Mouse (Mus musculus) heart, postnatal 14 days (tissue): ENCODE data around the gene Zfp940. TPM values are rescaled to one million over a fixed set of nuclear protein-coding genes. Genes with fewer than 3 reads are reported as not detected.
"Not testable (repeated sequence)": the region's sequence is repeated elsewhere in the genome, so short reads cannot be mapped to it uniquely, and the experiment has no call there.

Source experiments
- DNase-seq, 2 experiments: peaks; one replicate each; pipeline ENCODE4 v3.0.0; 2021 to 2022
- intact Hi-C: fragments of 180-260 bp; cut with DNase I; formaldehyde crosslinking; loops from one replicate; pipeline ENCODE4 v1.15.1; 2025
- long read RNA-seq, 2 experiments: library from polyadenylated mRNA; stranded (forward); transcript quantifications; one replicate each; pipeline ENCODE4 v2.0.0; 2021
- total RNA-seq, 2 experiments: library from RNA; stranded (reverse); gene quantifications; 2 replicates each; pipeline ENCODE4 v1.2.3; 2021

Zfp940 gene
- 1 to 10 TPM in 1 of 2 experiments, under 1 TPM in 1; 0.83 to 1.5 TPM for total RNA-seq
- long read RNA-seq, experiment 1, partial matches to known transcripts = 0 of 1 reads
- long read RNA-seq, experiment 1, other reads (novel, unspliced or antisense) = 1 of 1 reads
- long read RNA-seq, experiment 2, partial matches to known transcripts = 0 of 1 reads
- long read RNA-seq, experiment 2, other reads (novel, unspliced or antisense) = 1 of 1 reads

DNA sequence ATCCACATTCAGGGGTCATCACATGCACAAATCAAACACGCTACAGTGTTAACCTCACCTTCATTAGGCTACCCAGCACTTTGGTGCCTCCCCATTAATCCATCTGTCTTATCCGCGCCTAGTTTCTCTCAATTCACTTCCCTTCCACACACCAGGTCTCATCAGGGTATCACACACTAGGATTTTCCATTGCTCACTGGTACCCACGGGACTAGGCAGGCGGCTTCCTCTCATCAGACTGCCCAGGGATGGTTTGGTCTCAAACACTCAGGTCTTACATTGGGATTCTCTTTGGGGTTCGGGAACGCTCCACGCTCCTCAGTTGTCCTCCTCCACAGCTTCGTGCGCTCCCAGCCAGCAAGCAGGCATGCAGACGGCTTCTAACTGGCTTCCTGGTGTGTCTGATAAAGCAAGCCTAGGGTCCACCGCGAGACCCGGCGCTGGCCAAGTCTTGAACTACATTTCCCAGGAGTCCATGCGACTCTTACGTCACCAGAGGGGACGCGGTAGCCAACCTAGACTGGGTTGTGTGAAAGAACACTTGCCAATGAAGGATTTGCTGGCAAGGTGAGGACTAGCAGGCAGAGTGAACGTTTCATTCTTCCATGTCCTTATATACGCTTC is at the start of gene Zfp940:
Zfp940 (minus strand) TSS at position 451 of the 624 bp plus-strand sequence.
- intact Hi-C loops = no loop called here
- peak; percentile 72 to 87 for DNase-seq

DNA sequence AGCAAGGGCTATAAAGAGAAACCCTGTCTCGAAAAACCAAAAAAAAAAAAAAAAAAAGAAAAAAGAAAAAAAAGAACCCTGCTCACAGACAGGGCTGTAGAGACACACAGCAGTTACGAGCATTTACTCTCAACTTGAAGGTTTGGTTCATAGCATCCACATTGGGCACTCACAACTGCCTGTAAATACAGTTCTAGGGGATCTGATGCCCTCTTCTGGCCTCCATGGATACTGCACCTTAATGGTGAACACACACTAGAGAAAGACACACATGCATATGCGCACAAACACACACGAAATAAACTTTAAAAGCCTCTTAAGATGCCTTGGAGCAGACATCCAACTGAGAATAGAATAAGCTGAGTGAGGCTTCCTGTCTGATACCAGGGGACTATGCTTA is 44.9 kb upstream of the Zfp940 start:
- DNase-seq = no peak
- intact Hi-C loops = no loop called here

DNA sequence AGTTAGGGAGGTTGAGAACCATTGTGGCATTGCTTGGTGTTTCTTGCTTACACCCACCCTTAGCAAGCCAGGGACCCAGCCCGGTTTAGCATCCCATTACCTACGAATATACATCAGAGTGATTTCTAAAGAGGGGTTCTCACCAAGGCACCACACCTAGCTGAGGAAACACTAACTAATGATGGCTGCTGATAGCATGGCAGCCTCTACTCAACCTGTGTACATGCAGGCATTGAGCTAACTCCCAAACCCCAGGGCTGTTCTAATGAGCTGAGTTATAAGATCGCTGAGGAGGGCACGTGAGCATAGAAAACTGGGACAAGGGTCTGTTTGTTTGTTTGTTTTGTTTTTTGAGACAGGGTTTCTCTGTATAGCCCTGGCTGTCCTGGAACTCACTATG is 39.3 kb upstream of the Zfp940 start:
- no peak for DNase-seq
- intact Hi-C loops = no loop called here

DNA sequence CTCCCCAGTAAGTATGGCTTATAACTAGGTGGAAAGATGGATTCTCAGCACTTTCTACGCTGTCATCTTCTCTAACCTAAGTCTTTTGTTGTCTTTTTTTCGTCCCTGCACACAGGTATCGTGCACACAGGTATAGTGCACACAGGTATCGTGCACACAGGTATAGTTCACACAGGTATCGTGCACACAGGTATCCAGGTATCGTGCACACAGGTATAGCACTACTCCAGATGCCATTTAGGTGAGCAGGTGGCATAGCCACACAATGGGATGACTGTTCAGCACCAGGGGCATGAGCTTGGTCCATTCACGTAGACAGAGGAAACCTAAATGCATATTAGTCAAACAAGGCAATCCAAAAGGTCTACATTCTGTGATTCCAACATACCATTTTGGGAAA is 37.0 kb upstream of the Zfp940 start:
- intact Hi-C loops = no loop called here
- no peak for DNase-seq

DNA sequence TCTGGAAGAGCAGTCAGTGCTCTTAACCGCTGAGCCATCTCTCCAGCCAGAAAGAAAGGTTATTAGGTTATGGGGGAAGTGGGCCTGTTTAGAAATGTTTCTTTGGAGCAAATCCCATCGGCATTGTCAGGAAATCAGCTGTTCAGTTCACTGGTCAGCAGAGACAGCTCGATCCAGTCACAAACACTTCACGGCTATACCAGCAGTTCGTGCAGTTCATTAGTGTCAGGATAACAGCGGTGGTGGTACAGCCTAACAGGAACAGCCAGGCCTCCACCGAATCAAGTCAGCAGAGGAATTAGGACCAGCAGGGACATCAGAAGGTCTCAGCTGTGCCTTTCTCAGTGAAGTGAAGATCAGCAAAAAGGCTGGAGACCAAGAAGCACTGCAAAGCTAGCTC is 27.4 kb upstream of the Zfp940 start:
- intact Hi-C loops = no loop called here
- DNase-seq = no peak

DNA sequence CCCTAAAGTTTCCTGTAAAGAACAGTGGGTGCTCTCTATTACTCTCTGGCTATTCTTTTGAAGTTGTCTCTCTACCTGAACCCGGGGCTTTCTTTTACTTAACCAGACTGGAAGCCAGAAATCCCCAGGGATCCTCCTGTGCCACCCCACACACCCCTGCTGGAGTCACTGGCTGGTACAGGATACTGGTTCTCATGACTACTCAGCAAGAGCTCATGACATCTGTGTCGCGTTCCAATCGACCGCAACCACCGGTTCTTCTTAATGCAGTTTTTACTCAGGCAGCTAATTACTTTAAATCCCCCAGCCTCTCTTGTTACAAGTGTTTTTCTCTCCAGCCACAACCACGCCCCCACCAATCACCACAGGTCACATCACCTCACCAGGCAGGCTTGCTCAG is 26.6 kb upstream of the Zfp940 start:
- no peak for DNase-seq
- intact Hi-C loops = no loop called here

DNA sequence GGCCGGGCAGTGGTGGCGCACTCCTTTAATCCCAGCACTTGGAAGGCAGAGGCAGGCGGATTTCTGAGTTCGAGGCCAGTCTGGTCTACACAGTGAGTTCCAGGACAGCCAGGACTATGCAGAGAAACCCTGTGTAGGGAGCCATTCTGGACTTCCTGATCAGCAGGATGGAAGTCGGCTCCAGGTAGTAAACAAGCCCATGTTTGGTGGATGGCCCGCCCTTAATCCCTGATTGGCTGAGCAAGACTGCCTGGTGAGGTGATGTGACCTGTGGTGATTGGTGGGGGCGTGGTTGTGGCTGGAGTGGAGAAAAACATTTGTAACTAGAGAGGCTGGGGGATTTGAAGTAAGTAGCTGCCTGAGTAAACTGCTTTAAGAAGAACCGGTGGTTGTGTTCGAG is 24.1 kb upstream of the Zfp940 start:
- DNase-seq, intact Hi-C loops: not testable (repeated sequence)

DNA sequence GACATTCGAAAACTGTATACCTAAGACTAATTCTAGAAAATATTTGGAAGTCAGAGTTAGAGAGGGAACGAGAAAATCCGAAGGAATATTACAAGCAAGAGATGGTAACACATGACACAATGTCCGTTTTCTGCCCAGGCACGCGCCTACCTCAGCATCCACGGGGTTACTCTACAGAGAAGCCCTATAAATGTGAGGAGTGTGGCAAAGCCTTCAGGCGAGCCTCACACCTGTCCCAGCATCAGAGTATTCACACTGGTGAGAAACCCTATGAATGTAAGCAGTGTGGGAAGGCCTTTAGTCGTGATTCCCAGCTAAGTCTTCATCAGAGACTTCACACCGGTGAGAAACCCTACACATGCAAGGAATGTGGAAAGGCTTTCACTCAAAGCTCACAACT is 20.8 kb upstream of the Zfp940 start:
- intact Hi-C loops = no loop called here
- no peak for DNase-seq

DNA sequence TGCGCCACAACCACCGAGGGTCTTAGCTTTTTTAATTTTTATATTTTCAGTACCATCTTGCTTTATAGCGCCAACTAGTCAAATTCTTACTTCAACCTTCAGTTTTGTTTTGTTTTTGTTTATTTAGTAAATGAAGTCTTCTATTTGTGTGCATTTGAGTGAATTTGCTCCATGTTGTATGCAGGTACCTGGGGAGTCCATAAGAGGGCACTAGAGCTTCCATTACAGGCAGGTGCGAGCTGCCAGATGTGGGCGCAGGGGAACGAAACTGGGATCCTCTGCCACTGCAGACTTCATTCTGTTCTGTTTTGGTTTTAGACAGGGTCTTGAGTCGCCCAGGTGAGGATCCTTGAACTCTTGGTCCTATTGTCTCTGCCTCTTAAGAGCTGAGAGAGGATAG is 8.2 kb upstream of the Zfp940 start:
- no peak for DNase-seq
- intact Hi-C loops = loop anchor here (5.0 kb wide), 2 partner anchors 41 to 91 kb away; partner anchors contain the start of gene Zfp74

DNA sequence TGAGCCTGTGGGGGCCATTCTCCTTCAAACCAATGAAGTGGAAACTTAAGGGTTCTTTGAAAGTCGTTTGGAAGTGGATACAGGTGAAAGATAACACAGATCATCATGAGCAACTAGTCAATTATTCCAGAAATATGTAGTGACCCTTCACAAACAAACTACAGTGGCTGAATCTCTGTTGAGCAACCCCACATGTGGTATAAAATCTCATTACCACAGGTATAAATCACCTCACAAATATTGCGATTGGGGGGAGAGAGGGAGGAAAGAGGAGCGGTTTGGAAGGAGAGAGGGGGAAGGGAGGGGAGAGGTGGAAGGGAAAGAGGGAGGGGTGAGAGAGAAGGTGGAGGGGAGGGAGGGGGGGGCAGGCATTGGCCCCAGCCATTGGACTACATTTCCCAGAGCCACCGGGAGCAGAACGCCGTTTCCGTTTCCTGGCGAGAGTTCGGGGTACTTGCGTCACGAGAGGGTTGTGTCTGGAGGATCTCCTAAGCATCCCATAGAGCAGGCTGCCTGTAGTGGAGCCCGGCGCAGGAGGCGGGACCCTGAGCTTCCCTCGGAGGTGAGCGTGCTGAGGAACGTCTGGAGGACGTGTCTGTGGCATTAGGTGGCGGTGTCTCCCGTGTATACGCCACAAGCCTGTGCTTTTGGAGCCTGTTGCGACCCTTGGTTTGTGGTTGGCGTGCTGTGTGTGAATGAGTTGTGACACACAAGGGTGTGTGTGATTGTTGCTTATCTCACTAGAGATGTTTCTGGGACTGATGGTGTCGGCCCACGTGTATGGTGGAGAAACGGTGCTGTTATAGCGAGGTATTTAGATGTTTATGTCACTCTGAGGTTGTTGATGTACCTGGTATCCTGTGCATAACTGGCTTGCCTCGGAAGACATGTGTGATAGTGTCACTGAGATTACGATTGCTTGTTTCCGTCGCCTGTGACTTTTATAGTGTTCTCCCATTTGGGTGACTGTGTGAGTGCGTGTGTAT is 6.4 kb upstream of the Zfp940 start, which contains the start of gene Zfp420:
Zfp420 (plus strand) TSS at position 448 of the 986 bp plus-strand sequence.
- DNase-seq = peak; percentile 82 to 89

DNA sequence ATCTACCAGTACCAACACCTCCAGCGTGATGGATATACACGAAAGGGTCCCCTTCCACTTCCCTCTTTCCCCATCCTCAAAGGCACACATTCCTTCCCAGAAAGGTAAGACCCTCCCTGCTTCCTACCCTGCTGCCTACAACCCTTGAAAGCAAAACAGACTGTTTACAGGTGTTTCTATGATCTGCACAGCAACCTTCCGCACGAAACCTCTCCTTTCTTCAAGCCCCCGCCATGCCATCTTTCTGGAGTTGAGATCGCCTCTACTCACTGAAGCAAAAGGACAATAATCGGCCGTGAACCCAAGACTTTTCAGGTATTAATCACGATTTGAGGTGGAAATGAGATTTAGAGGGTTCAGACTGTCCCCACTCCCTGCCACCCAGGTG is 644 bp downstream of the Zfp940 start:
- intact Hi-C loops = no loop called here
- no peak for DNase-seq

More for the DNA sequence above, 6.4 kb upstream of the Zfp940 start, which contains the start of gene Zfp420:
- intact Hi-C loops = loop anchor here (5.0 kb wide), 3 partner anchors 42 to 92 kb away; partner anchors contain the start of genes Zfp74 and Zfp790

DNA sequence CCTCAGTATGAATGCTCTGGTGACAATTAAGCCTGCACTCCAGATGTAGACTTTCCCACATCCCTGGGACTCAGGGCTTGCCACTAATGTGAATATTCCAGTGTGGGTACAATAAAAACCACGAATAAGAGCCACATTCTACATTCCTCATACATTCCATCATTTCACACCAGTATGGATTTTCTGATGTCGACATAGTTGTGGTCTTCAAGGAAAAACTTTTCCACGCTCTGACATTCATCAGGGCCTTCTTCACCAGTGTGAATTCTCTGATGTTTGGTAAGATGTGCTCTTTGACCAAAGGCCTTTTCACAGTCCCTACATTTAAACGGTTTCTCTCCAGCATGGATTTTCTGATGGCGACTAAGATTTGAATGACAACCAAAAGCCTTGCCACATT is 8.9 kb downstream of the Zfp940 start:
- no peak for DNase-seq
- intact Hi-C loops = no loop called here

DNA sequence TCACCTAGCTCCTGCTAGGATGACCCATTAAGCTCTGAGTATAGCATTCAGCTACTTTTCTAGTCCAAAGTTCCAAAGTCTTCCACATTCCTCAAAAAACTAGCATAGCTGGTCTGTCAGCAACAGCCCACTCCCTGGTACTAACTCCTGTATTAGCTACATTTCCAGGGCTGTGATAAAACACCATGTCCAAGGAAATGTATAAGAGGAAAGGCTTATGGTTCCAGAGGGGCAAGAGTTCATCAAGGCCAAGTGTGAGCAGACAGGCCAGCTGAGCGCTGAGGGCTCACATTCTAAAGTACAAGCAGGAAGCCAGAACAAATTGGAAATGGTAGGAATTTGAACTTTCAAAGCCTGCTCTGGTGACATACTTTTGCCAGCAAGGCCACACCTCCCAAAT is 11.4 kb downstream of the Zfp940 start:
- no peak for DNase-seq
- intact Hi-C loops = no loop called here

DNA sequence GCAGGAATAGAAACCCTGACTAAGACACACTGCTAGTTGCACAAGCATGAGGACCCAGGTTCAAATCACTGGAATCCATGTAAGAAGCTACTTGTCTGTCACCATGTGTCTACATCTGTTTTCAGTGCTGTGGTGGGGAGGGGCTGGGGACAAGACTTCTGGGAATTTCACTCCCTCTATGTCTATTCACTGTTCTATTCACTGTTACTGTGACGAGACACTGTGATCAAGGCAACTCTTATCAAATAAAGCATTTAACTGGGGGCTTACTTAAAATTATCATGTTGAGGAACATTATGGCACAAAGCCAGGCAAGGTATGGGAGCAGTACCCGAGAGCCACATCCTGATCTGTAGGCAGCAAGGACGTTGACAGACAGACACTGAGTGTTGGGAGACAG is 14.2 kb downstream of the Zfp940 start:
- intact Hi-C loops = no loop called here
- DNase-seq = no peak

DNA sequence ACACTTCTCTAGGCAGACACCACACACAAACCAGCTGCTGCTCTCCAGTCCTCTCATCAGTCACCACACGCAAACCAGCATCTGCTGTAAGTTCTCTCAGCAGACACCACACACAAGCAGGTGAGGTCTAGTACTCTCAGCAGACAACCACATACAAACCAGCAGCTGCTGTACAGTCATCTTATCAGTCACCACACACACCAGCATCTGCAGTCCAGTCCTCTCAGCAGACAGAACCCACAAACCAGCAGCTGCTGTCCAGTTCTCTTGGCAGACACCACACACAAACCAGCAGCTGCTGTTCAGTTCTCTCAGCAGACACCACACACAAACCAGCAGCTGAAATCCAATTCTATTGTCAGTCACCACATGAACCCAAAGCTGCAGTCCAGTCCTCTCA is 16.7 kb downstream of the Zfp940 start:
- DNase-seq = no peak
- intact Hi-C loops = no loop called here

DNA sequence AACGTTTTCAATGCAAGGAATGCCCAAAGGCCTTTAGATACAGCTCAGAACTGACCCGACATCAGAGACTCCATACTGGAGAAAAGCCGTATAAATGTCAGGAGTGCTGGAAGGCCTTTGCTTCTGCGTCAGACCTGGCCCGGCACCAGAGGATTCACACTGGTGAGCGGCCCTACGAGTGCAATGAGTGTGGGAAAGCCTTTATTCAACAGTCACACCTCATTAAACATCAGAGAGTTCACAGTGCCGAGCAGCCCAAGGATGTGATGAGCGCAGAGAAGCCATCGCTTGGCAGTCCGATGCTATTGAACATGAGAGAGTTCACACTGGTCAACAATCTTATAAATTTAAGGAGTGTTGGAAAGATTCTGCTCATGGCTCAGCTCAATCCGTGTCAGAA is 23.7 kb downstream of the Zfp940 start:
- DNase-seq = no peak
- intact Hi-C loops = no loop called here

DNA sequence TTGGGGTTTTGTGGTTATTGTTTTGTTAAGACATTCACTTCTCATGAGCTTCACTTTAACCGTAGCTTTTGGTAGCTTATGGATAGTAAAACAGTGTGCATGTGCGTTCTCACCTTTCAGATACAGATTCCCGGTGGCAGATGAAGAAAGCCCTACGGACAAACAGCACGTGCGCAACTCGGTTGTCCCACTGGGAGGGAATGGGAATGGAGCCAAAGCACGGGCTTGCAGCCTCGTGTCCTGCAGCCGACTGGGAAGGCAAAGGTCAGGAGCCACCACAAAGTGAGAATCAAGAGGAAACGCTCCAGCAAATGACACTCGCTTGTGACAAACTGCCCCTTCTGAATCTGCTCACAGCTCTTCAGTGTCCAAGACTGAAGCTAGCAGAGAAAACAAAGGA is 25.5 kb downstream of the Zfp940 start:
- intact Hi-C loops = no loop called here
- DNase-seq = no peak

DNA sequence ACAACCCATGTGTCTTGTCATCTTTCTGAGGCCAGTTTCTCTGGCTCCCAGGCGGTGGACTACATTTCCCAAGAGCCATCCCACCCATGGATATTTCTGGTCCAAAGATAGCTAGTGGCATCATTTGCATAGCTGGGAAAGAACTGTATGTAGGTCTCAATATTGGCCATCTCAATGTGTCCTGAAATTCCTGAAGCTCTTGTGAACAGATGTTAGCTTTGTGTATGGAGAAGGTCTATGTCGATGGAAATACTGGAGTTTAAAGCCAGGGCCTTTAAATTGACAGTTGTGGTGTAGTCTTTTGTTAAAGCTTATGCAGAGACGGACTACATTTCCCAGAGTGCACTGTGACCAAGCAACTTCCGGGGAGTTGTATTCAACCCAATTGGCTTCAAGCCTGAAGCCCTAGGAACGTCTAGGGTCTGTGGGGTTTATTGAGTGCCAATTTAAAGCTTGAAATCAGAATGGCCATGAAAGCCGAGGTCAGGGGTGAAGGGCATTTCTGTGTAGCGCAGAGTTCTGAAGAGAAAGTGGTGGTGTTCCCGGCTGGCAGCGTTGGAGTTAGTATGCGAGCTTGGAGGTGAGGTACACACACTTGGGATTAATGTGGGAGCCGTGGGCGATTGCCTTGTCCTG is 34.7 kb downstream of the Zfp940 start:
- intact Hi-C loops = loop anchor here (2.0 to 5.0 kb wide), 3 partner anchors 39 to 89 kb away; partner anchors contain the start of genes Zfp27, Zfp383, Zfp420 and Zfp84
- DNase-seq = peak; percentile 60 to 83

DNA sequence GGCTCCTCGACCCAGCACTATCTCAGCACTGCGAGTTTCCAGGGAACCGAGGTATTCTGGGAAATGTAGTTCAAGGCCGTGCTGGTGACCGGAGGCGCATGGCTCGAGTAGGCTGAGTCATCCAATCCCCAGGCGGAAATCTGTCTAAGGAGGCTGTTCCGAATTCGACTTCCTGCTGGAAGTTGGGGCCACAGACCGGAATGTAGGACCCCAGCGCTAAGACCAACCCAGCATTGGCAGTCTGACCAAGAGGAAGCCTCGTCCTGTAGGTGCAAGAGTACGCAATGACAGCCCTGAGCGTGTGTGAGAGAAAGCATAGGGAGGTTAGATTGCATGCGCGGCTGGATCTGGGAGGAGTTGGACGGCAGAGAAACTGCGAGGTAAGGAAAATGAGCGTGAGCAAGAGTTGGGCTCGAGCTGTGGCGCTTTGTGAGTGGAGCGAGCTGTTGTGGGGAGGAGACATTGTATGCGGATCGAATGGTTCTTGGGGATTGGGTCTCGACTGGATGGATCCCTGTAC is 37.5 kb downstream of the Zfp940 start, which contains the start of gene Zfp790:
Zfp790 (plus strand) TSS at position 205 of the 520 bp plus-strand sequence.
- intact Hi-C loops = loop anchor here (5.0 kb wide), 2 partner anchors 41 to 91 kb away; partner anchors contain the start of genes Zfp27, Zfp383 and Zfp420
- DNase-seq = peak; percentile 80 to 86
